Mouse (Mus musculus) kidney, embryonic 16.5 days (tissue): Measurements from ENCODE around the gene Znrd1as. TPM values are rescaled to one million over a fixed set of nuclear protein-coding genes. Genes with fewer than 3 reads are reported as not detected.

ENCODE experiments used
- ATAC-seq: fragments of 200-750 bp; cut with Nextera tagmentation; 2 replicates; pipeline ENCODE4 v1.8.0; 2017; ENCODE audit warnings: moderate TSS enrichment; ENCODE audit not compliant: low FRiP score, low TSS enrichment
- H3K27ac ChIP-seq: fragments of 300-500 bp; sonication (generic); 2 replicates; pipeline ENCODE4 v1.5.1; 2014; ENCODE audit warnings: low read length
- H3K27me3 ChIP-seq: fragments of 300-500 bp; sonication (generic); 2 replicates; pipeline ENCODE4 v1.6.1; 2014; ENCODE audit warnings: low read length, control low read depth, mixed read lengths; ENCODE audit not compliant: insufficient read depth
- H3K36me3 ChIP-seq: fragments of 300-500 bp; sonication (generic); 2 replicates; pipeline ENCODE4 v1.6.1; 2014; ENCODE audit warnings: low read length, control low read depth, mixed read lengths; ENCODE audit not compliant: insufficient read depth
- H3K4me1 ChIP-seq: fragments of 300-500 bp; sonication (generic); 2 replicates; pipeline ENCODE4 v1.6.1; 2014; ENCODE audit warnings: low read length, control low read depth, mixed read lengths; ENCODE audit not compliant: insufficient read depth
- H3K4me2 ChIP-seq: fragments of 300-500 bp; sonication (generic); replicated peaks from 2 replicates; pipeline ENCODE4 v1.6.1; 2014; ENCODE audit warnings: low read depth, low read length
- H3K4me3 ChIP-seq: fragments of 300-500 bp; sonication (generic); 2 replicates; pipeline ENCODE4 v1.5.1; 2014; ENCODE audit warnings: mild to moderate bottlenecking, low read length
- H3K9ac ChIP-seq: fragments of 300-500 bp; sonication (generic); replicated peaks from 2 replicates; pipeline ENCODE4 v1.6.1; 2014; ENCODE audit warnings: low read length
- H3K9me3 ChIP-seq: fragments of 300-500 bp; sonication (generic); 2 replicates; pipeline ENCODE4 v1.6.1; 2016; ENCODE audit warnings: low read length, control low read depth
- WGBS: fragments of 180-500 bp; shearing (Covaris S2); extraction: QIAGEN DNeasy Blood & Tissue Kit; methylation state at CpG from one replicate; pipeline ENCODE4 v1.1.7; 2014; 5-methylcytosine and 5-hydroxymethylcytosine counted together
- polyA plus RNA-seq: library from polyadenylated mRNA; unstranded; fragments of >200 nt; fragmentation: Nextera tagmentation; extraction: Ambion mirVana; gene quantifications from 2 replicates; pipeline ENCODE4 v1.2.1, GENCODE M21; 2015

Znrd1as gene
- polyA plus RNA-seq, 1 experiment from 2014 or later: 6.8 TPM

- Histone ChIP-seq H3K4me1 (no peaks in the 10 kb centered on the region), H3K27ac (no peak overlapping the region), H3K27me3 (no peaks in the 10 kb centered on the region), H3K4me2 (no peak overlapping the region), H3K9ac (no peak overlapping the region), H3K36me3 (no peaks in the 10 kb centered on the region), H3K9me3 (no peaks in the 10 kb centered on the region), H3K4me3 (no peak overlapping the region)
- no peak for ATAC-seq
- WGBS: 68% methylated on average over 12 of the region's 12 CpGs
Observed at GRCm38 (mm10) chr17:36929236-36929932, 29.0 kb upstream of the Znrd1as start.

GRCm38 (mm10) chr17:36930233-36930632 lies 28.2 kb upstream of the Znrd1as start:
- no peaks in the 10 kb centered on the region for H3K4me1 ChIP-seq
- H3K27me3 ChIP-seq: no peaks in the 10 kb centered on the region
- no peak overlapping the region for H3K27ac ChIP-seq
- H3K4me3 ChIP-seq: no peak overlapping the region
- H3K4me2 ChIP-seq: no peak overlapping the region
- WGBS: 28% methylated on average over 6 of the region's 6 CpGs
- no peaks in the 10 kb centered on the region for H3K9me3 ChIP-seq
- no peak for ATAC-seq
- H3K36me3 ChIP-seq: no peaks in the 10 kb centered on the region
- H3K9ac ChIP-seq: no peak overlapping the region

- ATAC-seq: no peak
- no peak overlapping the region for H3K4me3 ChIP-seq
- no peak overlapping the region for H3K9ac ChIP-seq
- no peak overlapping the region for H3K4me2 ChIP-seq
- H3K9me3 ChIP-seq: no peaks in the 10 kb centered on the region
- H3K27me3 ChIP-seq: no peaks in the 10 kb centered on the region
- H3K36me3 ChIP-seq: no peaks in the 10 kb centered on the region
- 84% methylated on average over 4 of the region's 4 CpGs for WGBS
- H3K4me1 ChIP-seq: no peaks in the 10 kb centered on the region
- H3K27ac ChIP-seq: no peak overlapping the region
Observed at GRCm38 (mm10) chr17:36931130-36931529, 27.3 kb upstream of the Znrd1as start.

- H3K27me3 ChIP-seq: no peaks in the 10 kb centered on the region
- WGBS: 60% methylated on average over 2 of the region's 2 CpGs
- no peaks in the 10 kb centered on the region for H3K36me3 ChIP-seq
- H3K4me1 ChIP-seq: no peaks in the 10 kb centered on the region
- H3K27ac ChIP-seq: no peak overlapping the region
- H3K4me3 ChIP-seq: no peak overlapping the region
- no peak overlapping the region for H3K4me2 ChIP-seq
- no peak for ATAC-seq
- no peaks in the 10 kb centered on the region for H3K9me3 ChIP-seq
- H3K9ac ChIP-seq: no peak overlapping the region
Observed at GRCm38 (mm10) chr17:36931806-36932205, 26.6 kb upstream of the Znrd1as start.

GRCm38 (mm10) chr17:36938056-36938455 lies 20.3 kb upstream of the Znrd1as start:
- WGBS: 91% methylated on average over 2 of the region's 2 CpGs
- no peaks in the 10 kb centered on the region for H3K9me3 ChIP-seq
- H3K9ac ChIP-seq: no peak overlapping the region
- ATAC-seq: no peak
- H3K4me1 ChIP-seq: peaks cover 7% of the 10 kb centered on the region; the same call in 1 of the 2 replicates
- peaks cover 24% of the 10 kb centered on the region for H3K27me3 ChIP-seq
- no peak overlapping the region for H3K27ac ChIP-seq
- H3K4me2 ChIP-seq: no peak overlapping the region
- no peak overlapping the region for H3K4me3 ChIP-seq
- H3K36me3 ChIP-seq: no peaks in the 10 kb centered on the region

GRCm38 (mm10) chr17:36942391-36942790 lies 16.0 kb upstream of the Znrd1as start:
- H3K4me2 ChIP-seq: peak overlapping the region; percentile 72
- 50% methylated on average over 10 of the region's 10 CpGs for WGBS
- H3K4me3 ChIP-seq: peak overlapping the region; percentile 42
- H3K9ac ChIP-seq: no peak overlapping the region
- H3K4me1 ChIP-seq: peaks cover 12% of the 10 kb centered on the region
- H3K9me3 ChIP-seq: no peaks in the 10 kb centered on the region
- peaks cover 61% of the 10 kb centered on the region for H3K27me3 ChIP-seq
- H3K36me3 ChIP-seq: no peaks in the 10 kb centered on the region
- ATAC-seq: 0 out of 2 replicates have a peak, but pooled peaks have one; percentile 28
- no peak overlapping the region for H3K27ac ChIP-seq

- peak within 1 kb of the TSS; percentile 48 for H3K9ac ChIP-seq
- peaks cover 61% of the 10 kb centered on the region for H3K27me3 ChIP-seq
- 2% methylated on average over 58 of the region's 59 CpGs for WGBS
- no peak for ATAC-seq
- H3K9me3 ChIP-seq: no peaks in the 10 kb centered on the region
- no peaks in the 10 kb centered on the region for H3K36me3 ChIP-seq
- peaks cover 16% of the 10 kb centered on the region for H3K4me1 ChIP-seq
- H3K27ac ChIP-seq: no peak within 1 kb of the TSS
- H3K4me2 ChIP-seq: peak within 1 kb of the TSS; percentile 72
- peak within 1 kb of the TSS; percentile 42 for H3K4me3 ChIP-seq
Observed at GRCm38 (mm10) chr17:36942791-36943471, 15.5 kb upstream of the Znrd1as start, which contains the start of gene Rnf39. TSS of gene Rnf39 (plus strand) at chr17:36942918.

- H3K27me3 ChIP-seq: peaks cover 61% of the 10 kb centered on the region
- no peaks in the 10 kb centered on the region for H3K36me3 ChIP-seq
- peak overlapping the region; percentile 72; the same call in 1 of the 2 replicates for H3K4me2 ChIP-seq
- H3K9me3 ChIP-seq: no peaks in the 10 kb centered on the region
- peaks cover 16% of the 10 kb centered on the region for H3K4me1 ChIP-seq
- H3K9ac ChIP-seq: no peak overlapping the region
- ATAC-seq: no peak
- H3K4me3 ChIP-seq: peak overlapping the region; percentile 42; the same call in 1 of the 2 replicates
- 11% methylated on average over 5 of the region's 5 CpGs for WGBS
- H3K27ac ChIP-seq: no peak overlapping the region
Observed at GRCm38 (mm10) chr17:36943691-36944090, 14.7 kb upstream of the Znrd1as start.

- 14% methylated on average over 9 of the region's 9 CpGs for WGBS
- Histone ChIP-seq H3K9ac (no peak overlapping the region), H3K27ac (no peak overlapping the region), H3K36me3 (peaks cover 5% of the 10 kb centered on the region; the same call in 1 of the 2 replicates), H3K9me3 (no peaks in the 10 kb centered on the region), H3K4me2 (no peak overlapping the region), H3K4me3 (no peak overlapping the region), H3K4me1 (peaks cover 16% of the 10 kb centered on the region), H3K27me3 (peaks cover 61% of the 10 kb centered on the region)
- no peak for ATAC-seq
Observed at GRCm38 (mm10) chr17:36944121-36944775, 14.1 kb upstream of the Znrd1as start.
